Mouse (Mus musculus) layer of hippocampus, postnatal 36 days (tissue): ENCODE results near the gene Chsy1. TPM values are rescaled to one million over a fixed set of nuclear protein-coding genes. Genes with fewer than 3 reads are reported as not detected.

Experiments
- DNase-seq, 2 experiments: peaks; one replicate each; pipeline ENCODE4 v3.0.0; 2022
- total RNA-seq, 2 experiments: library from RNA; stranded (reverse); gene quantifications; 2 replicates each; pipeline ENCODE4 v1.2.3; 2021

The Chsy1 gene
- total RNA-seq, 2 experiments from 2014 or later, result 16.7 to 17.9 TPM

- DNase-seq, result no peak
Measured at GRCm38 (mm10) chr7:66214477-66214876, 105.2 kb downstream of the Chsy1 start.

GRCm38 (mm10) chr7:66215911-66216310 is 106.6 kb downstream of the Chsy1 start:
- no peak for DNase-seq

GRCm38 (mm10) chr7:66217011-66217410 is 107.7 kb downstream of the Chsy1 start:
- DNase-seq, result no peak

GRCm38 (mm10) chr7:66217531-66218094 is 108.3 kb downstream of the Chsy1 start:
- DNase-seq, result no peak

GRCm38 (mm10) chr7:66218193-66219014 is 109.1 kb downstream of the Chsy1 start:
- DNase-seq, result peak in 1 of 2 experiments; percentile 22

GRCm38 (mm10) chr7:66219028-66219793 is 109.9 kb downstream of the Chsy1 start:
- DNase-seq, result no peak

GRCm38 (mm10) chr7:66219794-66220227 is 110.5 kb downstream of the Chsy1 start:
- DNase-seq, result no peak

GRCm38 (mm10) chr7:66222621-66223091 is 113.3 kb downstream of the Chsy1 start:
- DNase-seq, result no peak

Other genes starting within 250 kb of the Chsy1 start
- 10 to 100 TPM; 12.5 to 14.8 TPM for gene Pcsk6, start 247.8 kb upstream of the Chsy1 start, total RNA-seq
- gene Gm45213, start 65.9 kb upstream of the Chsy1 start, total RNA-seq, result not detected
- gene Snrpa1, start 50.5 kb upstream of the Chsy1 start, total RNA-seq, result 10 to 100 TPM; 34.1 to 35.0 TPM
- gene Selenos, start 29.9 kb upstream of the Chsy1 start, total RNA-seq, result 10 to 100 TPM; 53.5 to 55.9 TPM